10 mouse cellular contexts compared by ENCODE assay signal in genomic region chr10:35711792-35712191, GRCm38 (mm10). TPM values are rescaled to one million over a fixed set of nuclear protein-coding genes. Genes with fewer than 3 reads are reported as not detected.
DNase-seq lines count a peak whose midpoint lies in the region.
"Had no signal": no experiment of that assay in that cellular context is flagged by ENCODE, and none has a peak within 500 bp of the region (broad histone marks: within the 10 kb centered on the region; RNA-seq: fewer than 3 reads in every experiment).

TSS of gene Amd2 (minus strand) at chr10:35711892.

- DNase-seq in gastrocnemius, adult 18-20 months (ENCODE audit: low spot score), result no peak
- DNase-seq in gastrocnemius, postnatal 14 days, result no peak
- DNase-seq in layer of hippocampus, adult 8-10 months (ENCODE audit: low spot score in 2 of 2), result no peak
- DNase-seq in layer of hippocampus, adult 9-10 months (ENCODE audit: low spot score), result no peak
- DNase-seq in heart, postnatal 36 days, result no peak
- DNase-seq in left cerebral cortex, postnatal 25 days (ENCODE audit: low spot score in 2 of 2), result no peak
- no peak for DNase-seq in kidney, postnatal 10 days
- no peak for DNase-seq in urinary bladder, adult 18-20 months (ENCODE audit: low spot score in 2 of 2)
- DNase-seq: cerebellum, adult 9-10 months; lung, adult 2 months had no signal

- intact Hi-C loops in gastrocnemius, postnatal 14 days (cut with DNase I; ENCODE audit: low total_unique reads), result no loop called here
- intact Hi-C loops in heart, postnatal 36 days (cut with DNase I), result no loop called here
- intact Hi-C loops in left cerebral cortex, postnatal 25 days (cut with DNase I), result no loop called here

RNA-seq across cellular contexts. Expression of gene Amd2, which starts in this region (rescaled TPM):
- total RNA-seq in gastrocnemius, adult 18-20 months (2021), result 100 to 1,000 TPM in 1 of 2 experiments, 10 to 100 TPM in 1; 43.9 to 158 TPM
- total RNA-seq in gastrocnemius, postnatal 14 days (2021), result 1 to 10 TPM; 7.5 to 8.2 TPM
- total RNA-seq in layer of hippocampus, adult 8-10 months (2022), result 10 to 100 TPM; 21.7 to 32.4 (median 27.2) TPM
- 10 to 100 TPM; 25.0 to 29.4 TPM for total RNA-seq in heart, postnatal 36 days (2021)
- 10 to 100 TPM; 26.4 to 30.3 TPM for total RNA-seq in left cerebral cortex, postnatal 25 days (2021)
